Mouse (Mus musculus): ENCODE measurements around the gene 6030408B16Rik. TPM values are rescaled to one million over a fixed set of nuclear protein-coding genes. Genes with fewer than 3 reads are reported as not detected.

The 6030408B16Rik gene
- polyA plus RNA-seq, 1 experiment from 2014 or later = 4.4 TPM

- Histone ChIP-seq H3K4me2 (ENCODE audit: low read depth, low read length) (no peak overlapping the region), H3K4me3 (ENCODE audit: low read length) (no peak overlapping the region), H3K9ac (ENCODE audit: low read depth, low read length) (no peak overlapping the region), H3K4me1 (ENCODE audit: control insufficient read depth, insufficient read depth, low read length) (peaks cover 23% of the 10 kb centered on the region), H3K27me3 (replicated peaks; ENCODE audit: control insufficient read depth, insufficient read depth, low read length) (no peaks in the 10 kb centered on the region), H3K27ac (ENCODE audit: low read length) (no peak overlapping the region), H3K36me3 (ENCODE audit: control insufficient read depth, insufficient read depth, low read length) (no peaks in the 10 kb centered on the region), H3K9me3 (ENCODE audit: control insufficient read depth, low read length) (no peaks in the 10 kb centered on the region)
- WGBS = 75% methylated on average over 4 of the region's 4 CpGs
- ATAC-seq = no peak
Measured at GRCm38 (mm10) chr15:101333648-101334047, 40.6 kb downstream of the 6030408B16Rik start.

GRCm38 (mm10) chr15:101336474-101337174 lies 43.6 kb downstream of the 6030408B16Rik start:
- H3K4me2 ChIP-seq (ENCODE audit: low read depth, low read length) = no peak overlapping the region; the same call in 1 of the 2 replicates
- H3K27ac ChIP-seq (ENCODE audit: low read length) = no peak overlapping the region

GRCm38 (mm10) chr15:101338359-101338758 lies 45.3 kb downstream of the 6030408B16Rik start:
- Histone ChIP-seq H3K36me3 (ENCODE audit: control insufficient read depth, insufficient read depth, low read length) (no peaks in the 10 kb centered on the region), H3K4me1 (ENCODE audit: control insufficient read depth, insufficient read depth, low read length) (no peaks in the 10 kb centered on the region), H3K4me3 (ENCODE audit: low read length) (no peak overlapping the region), H3K4me2 (ENCODE audit: low read depth, low read length) (no peak overlapping the region), H3K9ac (ENCODE audit: low read depth, low read length) (no peak overlapping the region), H3K27ac (ENCODE audit: low read length) (no peak overlapping the region), H3K9me3 (ENCODE audit: control insufficient read depth, low read length) (no peaks in the 10 kb centered on the region), H3K27me3 (replicated peaks; ENCODE audit: control insufficient read depth, insufficient read depth, low read length) (no peaks in the 10 kb centered on the region)
- WGBS = 71% methylated on average over 4 of the region's 4 CpGs
- no peak for ATAC-seq

More at GRCm38 (mm10) chr15:101336474-101337174, 43.6 kb downstream of the 6030408B16Rik start:
- H3K4me3 ChIP-seq (ENCODE audit: low read length) = no peak overlapping the region
- no peak overlapping the region for H3K9ac ChIP-seq (ENCODE audit: low read depth, low read length)
- H3K27me3 ChIP-seq (replicated peaks; ENCODE audit: control insufficient read depth, insufficient read depth, low read length) = no peaks in the 10 kb centered on the region
- 0 out of 2 replicates have a peak, but pooled peaks have one; percentile 16 for ATAC-seq
- 49% methylated on average over 24 of the region's 24 CpGs for WGBS
- H3K9me3 ChIP-seq (ENCODE audit: control insufficient read depth, low read length) = no peaks in the 10 kb centered on the region
- H3K4me1 ChIP-seq (ENCODE audit: control insufficient read depth, insufficient read depth, low read length) = peaks cover 6% of the 10 kb centered on the region; the same call in 1 of the 2 replicates
- H3K36me3 ChIP-seq (ENCODE audit: control insufficient read depth, insufficient read depth, low read length) = no peaks in the 10 kb centered on the region

DNA sequence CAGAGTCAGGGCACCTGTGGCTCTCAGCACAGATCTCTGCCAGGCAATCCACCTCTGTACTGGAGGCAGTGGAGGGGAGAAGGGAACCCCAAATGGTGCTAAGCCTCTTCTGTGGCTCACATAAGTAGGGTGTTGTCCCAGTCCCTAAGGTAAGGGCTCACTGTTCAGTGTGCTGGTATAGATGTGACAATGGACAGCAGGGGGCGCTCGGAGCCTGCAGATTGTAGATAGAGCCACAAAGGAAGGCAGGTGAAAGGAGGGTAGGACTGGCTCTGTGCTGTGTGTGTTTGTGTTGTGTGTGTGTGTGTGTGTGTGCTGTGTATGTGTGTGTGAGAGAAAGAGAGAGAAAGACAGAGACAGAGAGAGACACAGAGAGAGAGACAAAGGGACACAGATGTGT lies 46.5 kb downstream of the 6030408B16Rik start:
- no peaks in the 10 kb centered on the region for H3K27me3 ChIP-seq (replicated peaks; ENCODE audit: control insufficient read depth, insufficient read depth, low read length)
- ATAC-seq = peak; percentile 81
- H3K4me1 ChIP-seq (ENCODE audit: control insufficient read depth, insufficient read depth, low read length) = no peaks in the 10 kb centered on the region
- H3K9me3 ChIP-seq (ENCODE audit: control insufficient read depth, low read length) = no peaks in the 10 kb centered on the region
- H3K9ac ChIP-seq (ENCODE audit: low read depth, low read length) = no peak overlapping the region
- 0% methylated on average over 2 of the region's 2 CpGs for WGBS
- no peaks in the 10 kb centered on the region for H3K36me3 ChIP-seq (ENCODE audit: control insufficient read depth, insufficient read depth, low read length)
- H3K27ac ChIP-seq (ENCODE audit: low read length) = no peak overlapping the region
- H3K4me2 ChIP-seq (ENCODE audit: low read depth, low read length) = no peak overlapping the region
- H3K4me3 ChIP-seq (ENCODE audit: low read length) = no peak overlapping the region

DNA sequence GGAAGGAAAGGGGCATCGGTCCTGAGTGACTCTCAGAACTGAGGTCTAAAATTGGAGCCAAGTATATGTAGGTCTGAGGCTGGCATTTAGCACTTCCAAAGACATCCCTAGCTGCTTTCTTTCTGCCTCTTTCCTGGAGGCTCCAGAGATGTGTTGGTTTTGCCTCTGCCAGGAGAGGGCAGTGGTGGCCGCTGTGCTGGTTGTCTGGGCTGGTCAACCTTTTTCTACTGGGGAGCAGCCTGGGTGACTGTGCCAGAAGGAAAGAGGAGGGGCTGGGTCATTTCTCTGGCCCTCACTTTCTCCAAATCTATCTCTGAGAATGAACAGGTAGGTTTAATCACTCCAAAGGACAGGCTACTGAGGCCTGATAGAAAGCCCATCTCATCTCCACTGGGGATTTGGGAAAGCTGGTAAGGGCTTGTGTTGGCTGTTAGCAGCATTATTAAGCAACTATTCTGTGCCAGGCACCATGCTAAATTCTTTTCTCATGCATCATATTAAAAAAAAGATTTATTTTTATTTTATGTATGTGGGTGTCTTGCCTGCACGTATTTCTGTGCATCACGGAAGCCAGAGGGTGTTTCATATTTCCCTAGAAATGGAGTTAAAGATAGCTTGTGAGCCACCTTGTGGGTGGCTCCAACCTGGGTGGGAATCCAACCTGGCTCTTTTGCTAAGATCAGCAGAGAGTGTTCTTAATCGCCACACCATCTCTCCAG lies 48.9 kb downstream of the 6030408B16Rik start:
- 64% methylated on average over 5 of the region's 5 CpGs for WGBS
- no peaks in the 10 kb centered on the region for H3K4me1 ChIP-seq (ENCODE audit: control insufficient read depth, insufficient read depth, low read length)
- no peaks in the 10 kb centered on the region for H3K9me3 ChIP-seq (ENCODE audit: control insufficient read depth, low read length)
- H3K4me2 ChIP-seq (ENCODE audit: low read depth, low read length) = no peak overlapping the region
- no peak overlapping the region for H3K4me3 ChIP-seq (ENCODE audit: low read length)
- no peak overlapping the region for H3K9ac ChIP-seq (ENCODE audit: low read depth, low read length)
- H3K36me3 ChIP-seq (ENCODE audit: control insufficient read depth, insufficient read depth, low read length) = no peaks in the 10 kb centered on the region
- no peak for ATAC-seq
- H3K27me3 ChIP-seq (replicated peaks; ENCODE audit: control insufficient read depth, insufficient read depth, low read length) = no peaks in the 10 kb centered on the region
- no peak overlapping the region for H3K27ac ChIP-seq (ENCODE audit: low read length)

Other genes starting within 250 kb of the 6030408B16Rik start
- not detected in 2 replicates for gene Gm47841, start 245.8 kb upstream of the 6030408B16Rik start, polyA plus RNA-seq (2015; fragmentation: Nextera tagmentation; extraction: Ambion mirVana)
- gene Fignl2, start 214.6 kb upstream of the 6030408B16Rik start, polyA plus RNA-seq (2015; fragmentation: Nextera tagmentation; extraction: Ambion mirVana) = 0.12 TPM in 2 replicates
- gene Ankrd33, start 177.5 kb upstream of the 6030408B16Rik start, polyA plus RNA-seq (2015; fragmentation: Nextera tagmentation; extraction: Ambion mirVana) = not detected in 2 replicates
- 31.2 and 31.9 TPM in 2 replicates for gene Acvrl1, start 164.7 kb upstream of the 6030408B16Rik start, polyA plus RNA-seq (2015; fragmentation: Nextera tagmentation; extraction: Ambion mirVana)
- gene Acvr1b, start 119.1 kb upstream of the 6030408B16Rik start, polyA plus RNA-seq (2015; fragmentation: Nextera tagmentation; extraction: Ambion mirVana) = 10.4 and 11.0 TPM in 2 replicates
- 2.3 and 2.8 TPM in 2 replicates for gene Grasp, start 69.0 kb upstream of the 6030408B16Rik start, polyA plus RNA-seq (2015; fragmentation: Nextera tagmentation; extraction: Ambion mirVana)
- 8.6 and 10.0 TPM in 2 replicates for gene Nr4a1, start 38.9 kb upstream of the 6030408B16Rik start, polyA plus RNA-seq (2015; fragmentation: Nextera tagmentation; extraction: Ambion mirVana)
- gene Atg101, start 8.9 kb upstream of the 6030408B16Rik start, polyA plus RNA-seq (2015; fragmentation: Nextera tagmentation; extraction: Ambion mirVana) = 58.3 and 67.1 TPM in 2 replicates
- gene Krt80, start 77.0 kb downstream of the 6030408B16Rik start, polyA plus RNA-seq (2015; fragmentation: Nextera tagmentation; extraction: Ambion mirVana) = 1.1 and 1.2 TPM in 2 replicates
- gene Krt7, start 117.8 kb downstream of the 6030408B16Rik start, polyA plus RNA-seq (2015; fragmentation: Nextera tagmentation; extraction: Ambion mirVana) = 156 and 160 TPM in 2 replicates
- gene Krt87, start 145.6 kb downstream of the 6030408B16Rik start, polyA plus RNA-seq (2015; fragmentation: Nextera tagmentation; extraction: Ambion mirVana) = 0.38 and 0.48 TPM in 2 replicates
- 0.20 TPM in 1 of 2 replicates, not detected in the other for gene Krt88, start 154.5 kb downstream of the 6030408B16Rik start, polyA plus RNA-seq (2015; fragmentation: Nextera tagmentation; extraction: Ambion mirVana)
- not detected in 2 replicates for gene Krt81, start 170.5 kb downstream of the 6030408B16Rik start, polyA plus RNA-seq (2015; fragmentation: Nextera tagmentation; extraction: Ambion mirVana)
- not detected in 2 replicates for gene Krt86, start 180.3 kb downstream of the 6030408B16Rik start, polyA plus RNA-seq (2015; fragmentation: Nextera tagmentation; extraction: Ambion mirVana)
- 0.09 TPM in 1 of 2 replicates, not detected in the other for gene Krt83, start 198.3 kb downstream of the 6030408B16Rik start, polyA plus RNA-seq (2015; fragmentation: Nextera tagmentation; extraction: Ambion mirVana)
- not detected in 2 replicates for gene Gm49425, start 224.0 kb downstream of the 6030408B16Rik start, polyA plus RNA-seq (2015; fragmentation: Nextera tagmentation; extraction: Ambion mirVana)
- gene Krt84, start 239.6 kb downstream of the 6030408B16Rik start, polyA plus RNA-seq (2015; fragmentation: Nextera tagmentation; extraction: Ambion mirVana) = 0.28 and 0.53 TPM in 2 replicates